Mouse (Mus musculus) liver, adult 2 months (tissue): Measurements from ENCODE around the gene Atxn7l3. TPM values are rescaled to one million over a fixed set of nuclear protein-coding genes. Genes with fewer than 3 reads are reported as not detected.

Experiments
- DNase-seq: peaks from one replicate; pipeline ENCODE4 v3.0.0-alpha.2; 2011; ENCODE audit warnings: low read depth, low spot score; ENCODE audit errors: extremely low read depth
- H3K27ac ChIP-seq: fragments of 200-500 bp; replicated peaks from 2 replicates; pipeline ENCODE4 v1.5.1; 2012; ENCODE audit warnings: low read depth, mild to moderate bottlenecking, control low read depth, inconsistent platforms, low read length; ENCODE audit not compliant: insufficient read depth
- H3K27me3 ChIP-seq: fragments of 200-500 bp; 2 replicates; pipeline ENCODE4 v1.6.1; 2012; ENCODE audit warnings: mild to moderate bottlenecking, moderate library complexity, low read length, inconsistent platforms; ENCODE audit not compliant: control insufficient read depth, insufficient read depth
- H3K36me3 ChIP-seq: fragments of 200-500 bp; 2 replicates; pipeline ENCODE4 v1.6.1; 2012; ENCODE audit warnings: low read length, inconsistent platforms; ENCODE audit not compliant: control insufficient read depth, insufficient read depth
- H3K4me1 ChIP-seq: fragments of 200-500 bp; 2 replicates; pipeline ENCODE4 v1.6.1; 2011; ENCODE audit warnings: low read length; ENCODE audit not compliant: control insufficient read depth, insufficient read depth
- H3K4me3 ChIP-seq: fragments of 200-500 bp; 2 replicates; pipeline ENCODE4 v1.5.1; 2011; ENCODE audit warnings: low read depth, mild to moderate bottlenecking, control low read depth, low read length, moderate library complexity; ENCODE audit not compliant: insufficient read depth
- H3K79me2 ChIP-seq: fragments of 200-500 bp; 2 replicates; pipeline ENCODE4 v1.6.1; 2012; ENCODE audit warnings: inconsistent platforms, mild to moderate bottlenecking, low read length, moderate library complexity; ENCODE audit not compliant: control insufficient read depth, insufficient read depth
- H3K9ac ChIP-seq: fragments of 200-500 bp; 2 replicates; pipeline ENCODE4 v1.6.1; 2012; ENCODE audit warnings: low read depth, mild to moderate bottlenecking, control low read depth, inconsistent platforms, low read length
- CTCF ChIP-seq: fragments of 200-500 bp; IDR thresholded peaks from 2 replicates; pipeline ENCODE4 v1.5.1; 2011; ENCODE audit warnings: low read depth, low read length, control low read depth
- POLR2A ChIP-seq: fragments of 200-500 bp; IDR thresholded peaks from 2 replicates; pipeline ENCODE4 v1.6.1; 2011; ENCODE audit warnings: low read length, control low read depth; ENCODE audit not compliant: insufficient read depth; ENCODE audit errors: extremely low read depth
- WGBS: fragments of 180-500 bp; shearing (Covaris S2); methylation state at CpG from one replicate; pipeline ENCODE4 v1.1.7; 2018; 5-methylcytosine and 5-hydroxymethylcytosine counted together
- polyA plus RNA-seq: library from polyadenylated mRNA; depleted of rRNA; stranded (reverse); fragments of >200 nt; gene quantifications from 2 replicates; pipeline ENCODE4 v1.2.3, GENCODE M21; 2012
- total RNA-seq: library from RNA; depleted of rRNA; stranded (reverse); fragments of >200 nt; gene quantifications from 2 replicates; pipeline ENCODE4 v1.2.3, GENCODE M21; 2014

Atxn7l3 gene
- total and polyA plus RNA-seq, 2 experiments = 7.1 to 20.6 TPM

GRCm38 (mm10) chr11:102308104-102308503, 11.7 kb upstream of the Atxn7l3 start:
- no peaks in the 10 kb centered on the region for H3K79me2 ChIP-seq
- H3K9ac ChIP-seq = no peak overlapping the region
- no peak overlapping the region for H3K27ac ChIP-seq
- whole genome bisulfite sequencing = 91% methylated on average over 9 of the region's 9 CpGs
- H3K36me3 ChIP-seq = peaks cover 10% of the 10 kb centered on the region
- no peak overlapping the region for H3K4me3 ChIP-seq
- DNase-seq = no peak
- no peaks in the 10 kb centered on the region for H3K27me3 ChIP-seq
- H3K4me1 ChIP-seq = peaks cover 4% of the 10 kb centered on the region
- TF ChIP-seq CTCF = no peak
- TF ChIP-seq POLR2A = no peak

GRCm38 (mm10) chr11:102305359-102305758, 8.9 kb upstream of the Atxn7l3 start:
- Histone ChIP-seq H3K9ac (no peak overlapping the region), H3K36me3 (peaks cover 6% of the 10 kb centered on the region), H3K27ac (no peak overlapping the region), H3K79me2 (no peaks in the 10 kb centered on the region), H3K4me3 (no peak overlapping the region), H3K4me1 (peaks cover 4% of the 10 kb centered on the region), H3K27me3 (no peaks in the 10 kb centered on the region)
- TF ChIP-seq CTCF (no peak), POLR2A (no peak)
- DNase-seq = no peak
- 64% methylated on average over 3 of the region's 3 CpGs for WGBS

GRCm38 (mm10) chr11:102304141-102304540, 7.7 kb upstream of the Atxn7l3 start:
- no peak for DNase-seq
- 48% methylated on average over 2 of the region's 2 CpGs for WGBS
- H3K27ac ChIP-seq = no peak overlapping the region
- H3K4me1 ChIP-seq = no peaks in the 10 kb centered on the region
- H3K9ac ChIP-seq = no peak overlapping the region
- no peak overlapping the region for H3K4me3 ChIP-seq
- TF ChIP-seq POLR2A = no peak
- no peak for TF ChIP-seq CTCF
- no peaks in the 10 kb centered on the region for H3K79me2 ChIP-seq
- H3K36me3 ChIP-seq = peaks cover 6% of the 10 kb centered on the region
- H3K27me3 ChIP-seq = no peaks in the 10 kb centered on the region

- 17% methylated on average over 1 of the region's 1 CpGs for WGBS
These were observed 3.4 kb upstream of the Atxn7l3 start for GRCm38 (mm10) chr11:102299839-102300238.

GRCm38 (mm10) chr11:102297577-102298556, 1.4 kb upstream of the Atxn7l3 start:
- Histone ChIP-seq H3K27ac (peak overlapping the region; percentile 92), H3K9ac (peak overlapping the region; percentile 69), H3K4me1 (peaks cover 14% of the 10 kb centered on the region), H3K79me2 (peaks cover 16% of the 10 kb centered on the region; the same call in 1 of the 2 replicates), H3K4me3 (peak overlapping the region; percentile 57), H3K27me3 (no peaks in the 10 kb centered on the region), H3K36me3 (peaks cover 1% of the 10 kb centered on the region; the same call in 1 of the 2 replicates)
- WGBS = 23% methylated on average over 27 of the region's 27 CpGs
- no peak for TF ChIP-seq CTCF
- no peak for TF ChIP-seq POLR2A
- DNase-seq = no peak

More at GRCm38 (mm10) chr11:102299839-102300238, 3.4 kb upstream of the Atxn7l3 start:
- Histone ChIP-seq H3K36me3 (no peaks in the 10 kb centered on the region), H3K79me2 (peaks cover 12% of the 10 kb centered on the region; the same call in 1 of the 2 replicates), H3K27me3 (no peaks in the 10 kb centered on the region), H3K4me3 (no peak overlapping the region), H3K4me1 (peaks cover 13% of the 10 kb centered on the region), H3K27ac (no peak overlapping the region), H3K9ac (no peak overlapping the region)
- DNase-seq = peak; percentile 58
- TF ChIP-seq POLR2A (no peak), CTCF (peak; percentile 39; the same call in 1 of the 2 replicates)
